ENCODE assay signal across 7 mouse cellular contexts in the genomic region with DNA sequence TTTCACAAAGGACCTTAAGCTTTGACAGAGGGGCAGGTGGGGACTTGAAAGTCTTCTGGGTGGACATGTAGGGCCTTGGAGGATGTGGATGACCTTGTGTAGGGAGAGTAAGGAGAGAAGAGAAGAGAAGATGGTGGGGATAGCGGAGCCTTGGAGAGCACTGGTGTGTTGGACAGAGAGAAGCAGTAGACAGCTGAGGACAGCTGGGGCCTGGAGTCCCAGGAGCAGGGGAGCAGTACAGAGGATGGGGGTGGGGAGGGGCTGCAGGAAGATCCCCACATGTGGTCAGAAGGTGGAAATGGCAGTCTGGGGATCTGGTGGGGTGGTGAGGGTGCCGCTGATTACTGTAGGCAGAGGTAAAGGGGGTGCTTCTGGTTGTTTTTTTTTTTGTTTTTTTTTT. TPM values are rescaled to one million over a fixed set of nuclear protein-coding genes. Genes with fewer than 3 reads are reported as not detected.
DNase-seq lines count a peak whose midpoint lies in the region; ATAC-seq and TF ChIP-seq lines count a peak whose summit lies in the region.

No protein-coding gene starts in this region.

- no peak overlapping the region for H3K9ac ChIP-seq in lung, postnatal 0 days (replicated peaks; ENCODE audit: low read depth)
- no peak overlapping the region for H3K9ac ChIP-seq in liver, embryonic 16.5 days (ENCODE audit: low read depth, low read length)
- peak overlapping the region; percentile 47; the same call in 1 of the 2 replicates for H3K9ac ChIP-seq in stomach, postnatal 0 days (ENCODE audit: low read length)

- no peak for TF ChIP-seq CTCF in lung, postnatal 0 days (IDR thresholded peaks at IDR 0.05)
- no peak for TF ChIP-seq CTCF in stomach, postnatal 0 days (IDR thresholded peaks at IDR 0.05; ENCODE audit: low read depth)

- peak overlapping the region; percentile 49 for H3K4me2 ChIP-seq in lung, postnatal 0 days (replicated peaks; ENCODE audit: low read depth, low read length)
- H3K4me2 ChIP-seq in liver, embryonic 16.5 days (ENCODE audit: low read depth, low read length), result 0 out of 2 replicates have a peak overlapping the region, but pooled peaks have one; percentile 8
- peak overlapping the region; percentile 23 for H3K4me2 ChIP-seq in stomach, postnatal 0 days (replicated peaks; ENCODE audit: low read depth)

- peak overlapping the region; percentile 73; the same call in 1 of the 2 replicates for H3K27ac ChIP-seq in lung, postnatal 0 days (ENCODE audit: low read length)
- peak overlapping the region; percentile 82 for H3K27ac ChIP-seq in hindbrain, embryonic 10.5 days
- H3K27ac ChIP-seq in liver, embryonic 16.5 days (ENCODE audit: low read length), result no peak overlapping the region
- H3K27ac ChIP-seq in stomach, postnatal 0 days (replicated peaks), result no peak overlapping the region

- TF ChIP-seq EP300 in lung, postnatal 0 days (IDR thresholded peaks at IDR 0.05), result no peak
- no peak for TF ChIP-seq EP300 in stomach, postnatal 0 days (optimal IDR thresholded peaks at IDR 0.05)

- ATAC-seq in lung, postnatal 0 days, result no peak
- ATAC-seq in liver, embryonic 16.5 days (ENCODE audit: low read depth), result no peak
- no peak for ATAC-seq in stomach, postnatal 0 days (ENCODE audit: low FRiP score, low TSS enrichment)

- 0 out of 2 replicates have a peak overlapping the region, but pooled peaks have one; percentile 4 for H3K4me3 ChIP-seq in lung, postnatal 0 days (ENCODE audit: low read depth, low read length)
- H3K4me3 ChIP-seq in hindbrain, embryonic 10.5 days, result peak overlapping the region; percentile 36
- H3K4me3 ChIP-seq in liver, embryonic 16.5 days (ENCODE audit: low read depth, low read length), result no peak overlapping the region
- H3K4me3 ChIP-seq in stomach, postnatal 0 days (ENCODE audit: low read depth, low read length), result no peak overlapping the region

- peak; percentile 41 for DNase-seq in lung, postnatal 0 days (ENCODE audit: low spot score)
- no peak for DNase-seq in lung, postnatal 4 days
- DNase-seq in hindbrain, embryonic 10.5 days (ENCODE audit: low spot score), result no peak
- no peak for DNase-seq in stomach, postnatal 0 days (ENCODE audit: low spot score)
- no peak for DNase-seq in left cerebral cortex, adult 11 months (ENCODE audit: low spot score)
- DNase-seq in gastrocnemius, postnatal 10 days, result no peak

- 70% methylated on average over 2 of the region's 2 CpGs for WGBS in lung, postnatal 0 days
- WGBS in hindbrain, embryonic 10.5 days, result 63% methylated on average over 2 of the region's 2 CpGs
- WGBS in liver, embryonic 16.5 days (ENCODE audit: insufficient replicate concordance), result 79% methylated on average over 2 of the region's 2 CpGs
- WGBS in stomach, postnatal 0 days, result 64% methylated on average over 2 of the region's 2 CpGs

- H3K27me3 ChIP-seq in lung, postnatal 0 days (replicated peaks; ENCODE audit: insufficient read depth, low read length), result no peaks in the 10 kb centered on the region
- H3K27me3 ChIP-seq in hindbrain, embryonic 10.5 days (ENCODE audit: insufficient read depth, poor library complexity, severe bottlenecking), result no peaks in the 10 kb centered on the region
- H3K27me3 ChIP-seq in liver, embryonic 16.5 days (ENCODE audit: control insufficient read depth, insufficient read depth, low read depth, low read length), result no peaks in the 10 kb centered on the region
- no peaks in the 10 kb centered on the region for H3K27me3 ChIP-seq in stomach, postnatal 0 days (ENCODE audit: control insufficient read depth, insufficient read depth, low read length)

- no peaks in the 10 kb centered on the region for H3K9me3 ChIP-seq in lung, postnatal 0 days (ENCODE audit: low read length)
- no peaks in the 10 kb centered on the region for H3K9me3 ChIP-seq in hindbrain, embryonic 10.5 days
- H3K9me3 ChIP-seq in liver, embryonic 16.5 days (replicated peaks; ENCODE audit: control insufficient read depth, low read length), result no peaks in the 10 kb centered on the region
- H3K9me3 ChIP-seq in stomach, postnatal 0 days (ENCODE audit: control insufficient read depth, low read length), result no peaks in the 10 kb centered on the region

- no peaks in the 10 kb centered on the region for H3K36me3 ChIP-seq in lung, postnatal 0 days (ENCODE audit: insufficient read depth, low read length)
- 0 out of 2 replicates have a peak, but pooled peaks cover 19% of the 10 kb centered on the region for H3K36me3 ChIP-seq in hindbrain, embryonic 10.5 days
- H3K36me3 ChIP-seq in liver, embryonic 16.5 days (ENCODE audit: control insufficient read depth, insufficient read depth), result no peaks in the 10 kb centered on the region
- H3K36me3 ChIP-seq in stomach, postnatal 0 days (ENCODE audit: control insufficient read depth, insufficient read depth, low read length), result no peaks in the 10 kb centered on the region

- H3K4me1 ChIP-seq in lung, postnatal 0 days (ENCODE audit: insufficient read depth, low read depth, low read length), result peaks cover 37% of the 10 kb centered on the region
- peaks cover 89% of the 10 kb centered on the region for H3K4me1 ChIP-seq in hindbrain, embryonic 10.5 days (replicated peaks)
- peaks cover 53% of the 10 kb centered on the region for H3K4me1 ChIP-seq in liver, embryonic 16.5 days (ENCODE audit: control insufficient read depth, low read depth, low read length)
- H3K4me1 ChIP-seq in stomach, postnatal 0 days (replicated peaks; ENCODE audit: control insufficient read depth, insufficient read depth), result peaks cover 18% of the 10 kb centered on the region

RNA-seq across cellular contexts. Expression of a gene that starts 4.8 kb away (rescaled TPM):
- polyA plus RNA-seq in lung, postnatal 0 days (2015; fragmentation: Nextera tagmentation; extraction: Ambion mirVana), result 21.7 and 25.7 TPM in 2 replicates
- polyA plus RNA-seq in hindbrain, embryonic 10.5 days (2016; fragmentation: Nextera tagmentation; extraction: Ambion mirVana), result 14.6 and 15.0 TPM in 2 replicates
- 92.8 and 95.7 TPM in 2 replicates for polyA plus RNA-seq in liver, embryonic 16.5 days (2015; fragmentation: Nextera tagmentation; extraction: Ambion mirVana)
- 3.6 and 4.4 TPM in 2 replicates for polyA plus RNA-seq in stomach, postnatal 0 days (2015; fragmentation: Nextera tagmentation; extraction: Ambion mirVana)
- 10 to 100 TPM; 21.4 to 26.2 TPM for total RNA-seq in gastrocnemius, postnatal 10 days (2021)

RNA-seq across cellular contexts. Expression of a gene that starts 56.5 kb away (rescaled TPM):
- 594 and 625 TPM in 2 replicates for polyA plus RNA-seq in lung, postnatal 0 days (2015; fragmentation: Nextera tagmentation; extraction: Ambion mirVana)
- 680 and 779 TPM in 2 replicates for polyA plus RNA-seq in hindbrain, embryonic 10.5 days (2016; fragmentation: Nextera tagmentation; extraction: Ambion mirVana)
- 400 and 448 TPM in 2 replicates for polyA plus RNA-seq in liver, embryonic 16.5 days (2015; fragmentation: Nextera tagmentation; extraction: Ambion mirVana)
- 688 and 733 TPM in 2 replicates for polyA plus RNA-seq in stomach, postnatal 0 days (2015; fragmentation: Nextera tagmentation; extraction: Ambion mirVana)
- total RNA-seq in gastrocnemius, postnatal 10 days (2021), result 100 to 1,000 TPM; 362 to 382 TPM

Comparison
In these comparisons a context has a peak if more than half of its experiments do, and no peak if none do; other contexts are left out.
1. H3K27ac ChIP-seq: peak in lung, postnatal 0 days (single experiment) and hindbrain, embryonic 10.5 days (single experiment); none in liver, embryonic 16.5 days (single experiment) and stomach, postnatal 0 days (single experiment).
2. H3K4me3 ChIP-seq: peak in lung, postnatal 0 days (single experiment) and hindbrain, embryonic 10.5 days (single experiment); none in liver, embryonic 16.5 days (single experiment) and stomach, postnatal 0 days (single experiment).
3. Peak in every context shown above with its lines, with median percentiles within 50 percentile points of each other: H3K4me2 ChIP-seq.